Mouse (Mus musculus) forebrain, embryonic 12.5 days (tissue): Measurements from ENCODE around the gene Plekhh3. TPM values are rescaled to one million over a fixed set of nuclear protein-coding genes. Genes with fewer than 3 reads are reported as not detected.

Experiments used
- ATAC-seq: fragments of 200-750 bp; cut with Nextera tagmentation; 2 replicates; pipeline ENCODE4 v1.8.0; 2017; ENCODE audit warnings: moderate TSS enrichment; ENCODE audit not compliant: low FRiP score
- H3K27ac ChIP-seq: fragments of 300-500 bp; sonication (generic); 2 replicates; pipeline ENCODE4 v1.5.1; 2016; ENCODE audit warnings: mild to moderate bottlenecking
- H3K27me3 ChIP-seq: fragments of 300-500 bp; sonication (generic); 2 replicates; pipeline ENCODE4 v1.6.1; 2016; ENCODE audit warnings: mild to moderate bottlenecking
- H3K36me3 ChIP-seq: fragments of 300-500 bp; sonication (generic); replicated peaks from 2 replicates; pipeline ENCODE4 v1.6.1; 2016; ENCODE audit warnings: mild to moderate bottlenecking
- H3K4me1 ChIP-seq: fragments of 300-500 bp; sonication (generic); 2 replicates; pipeline ENCODE4 v1.6.1; 2016
- H3K4me2 ChIP-seq: fragments of 300-500 bp; sonication (generic); 2 replicates; pipeline ENCODE4 v1.6.1; 2016; ENCODE audit warnings: mild to moderate bottlenecking, moderate library complexity
- H3K4me3 ChIP-seq: fragments of 300-500 bp; sonication (generic); replicated peaks from 2 replicates; pipeline ENCODE4 v1.5.1; 2016; ENCODE audit warnings: mild to moderate bottlenecking
- H3K9ac ChIP-seq: fragments of 300-500 bp; sonication (generic); 2 replicates; pipeline ENCODE4 v1.6.1; 2016; ENCODE audit warnings: mild to moderate bottlenecking
- H3K9me3 ChIP-seq: fragments of 300-500 bp; sonication (generic); 2 replicates; pipeline ENCODE4 v1.6.1; 2016
- WGBS: fragments of 180-500 bp; shearing (Covaris S2); methylation state at CpG from one replicate; pipeline ENCODE4 v1.1.7; 2016; 5-methylcytosine and 5-hydroxymethylcytosine counted together
- polyA plus RNA-seq: library from polyadenylated mRNA; unstranded; fragments of >200 nt; fragmentation: Nextera tagmentation; extraction: Ambion mirVana; gene quantifications from 2 replicates; pipeline ENCODE4 v1.2.1, GENCODE M21; 2016

The Plekhh3 gene
- polyA plus RNA-seq, 1 experiment from 2014 or later = 9.6 TPM

DNA sequence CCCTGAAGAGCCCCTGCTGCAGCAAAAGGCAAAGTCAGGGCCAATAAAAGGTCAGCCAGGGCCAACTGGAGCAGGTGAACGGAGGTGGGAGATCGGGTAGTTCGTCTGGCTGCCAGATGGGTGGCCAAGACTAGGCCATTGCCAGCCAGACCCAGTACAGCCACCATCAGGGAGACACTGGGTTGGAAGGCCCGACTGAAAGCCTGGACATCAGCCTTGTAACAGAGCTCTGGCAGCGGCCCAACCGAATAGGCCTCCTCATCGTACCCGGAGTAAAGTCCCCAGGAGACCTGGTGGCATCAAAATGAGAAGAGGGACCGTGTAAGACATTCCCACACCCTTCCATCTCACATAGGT lies 3.2 kb upstream of the Plekhh3 start:
- Histone ChIP-seq H3K9ac (0 out of 2 replicates have a peak overlapping the region, but pooled peaks have one; percentile 58), H3K4me3 (peak overlapping the region; percentile 28), H3K4me2 (peak overlapping the region; percentile 60), H3K27ac (no peak overlapping the region), H3K36me3 (no peaks in the 10 kb centered on the region), H3K27me3 (peaks cover 79% of the 10 kb centered on the region), H3K4me1 (peaks cover 73% of the 10 kb centered on the region), H3K9me3 (no peaks in the 10 kb centered on the region)
- 31% methylated on average over 9 of the region's 9 CpGs for WGBS
- no peak for ATAC-seq

DNA sequence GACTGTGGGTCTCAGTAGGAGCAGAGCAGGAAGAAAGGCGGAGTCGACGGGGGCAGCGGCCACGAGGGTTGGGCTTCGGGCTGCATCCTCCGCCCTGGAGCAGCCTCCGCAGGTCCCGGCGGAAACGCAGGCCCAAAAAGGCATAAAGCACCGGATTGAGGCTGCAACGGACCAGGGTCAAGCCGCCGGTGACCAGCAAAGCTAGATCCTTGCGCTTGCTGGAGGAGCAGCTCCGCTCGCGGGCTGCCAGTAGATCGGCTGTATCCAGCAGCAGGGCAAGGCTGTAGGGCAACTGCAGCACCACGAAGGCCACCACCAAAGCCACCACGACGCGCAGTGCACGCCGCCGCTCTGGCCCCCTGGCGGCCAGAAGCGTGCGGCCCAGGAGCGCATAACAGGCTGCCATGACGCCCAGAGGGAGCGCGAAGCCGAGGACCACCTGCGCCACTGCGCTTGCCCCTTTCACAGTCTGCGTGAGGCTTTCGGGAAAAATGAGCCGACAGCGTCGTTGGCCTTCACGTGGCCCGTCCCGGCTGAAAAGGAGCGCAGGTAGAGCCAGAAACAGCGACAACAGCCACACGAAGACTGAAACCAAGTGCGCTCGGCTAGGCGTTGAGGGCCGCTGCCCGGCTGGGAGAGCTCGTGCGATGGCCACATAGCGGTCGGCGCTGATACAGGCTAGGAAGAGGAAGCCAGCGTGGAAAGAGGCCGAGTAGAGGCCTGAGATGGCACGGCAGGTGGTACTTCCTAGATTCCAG lies 2.7 kb upstream of the Plekhh3 start:
- H3K27ac ChIP-seq = no peak overlapping the region
- H3K9me3 ChIP-seq = no peaks in the 10 kb centered on the region
- ATAC-seq = peak; percentile 58
- H3K4me1 ChIP-seq = peaks cover 78% of the 10 kb centered on the region
- peak overlapping the region; percentile 60 for H3K4me2 ChIP-seq
- no peaks in the 10 kb centered on the region for H3K36me3 ChIP-seq
- under 1% methylated on average over 61 of the region's 61 CpGs for WGBS
- H3K27me3 ChIP-seq = peaks cover 79% of the 10 kb centered on the region
- peak overlapping the region; percentile 58 for H3K9ac ChIP-seq
- H3K4me3 ChIP-seq = peak overlapping the region; percentile 28

GRCm38 (mm10) chr11:101173112-101173511 lies 2.0 kb upstream of the Plekhh3 start:
- H3K4me3 ChIP-seq = peak overlapping the region; percentile 28; the same call in 1 of the 2 replicates
- ATAC-seq = no peak
- peaks cover 79% of the 10 kb centered on the region for H3K27me3 ChIP-seq
- H3K9ac ChIP-seq = 0 out of 2 replicates have a peak overlapping the region, but pooled peaks have one; percentile 58
- no peak overlapping the region for H3K27ac ChIP-seq
- H3K9me3 ChIP-seq = no peaks in the 10 kb centered on the region
- peaks cover 83% of the 10 kb centered on the region for H3K4me1 ChIP-seq
- H3K36me3 ChIP-seq = no peaks in the 10 kb centered on the region
- WGBS = 8% methylated on average over 11 of the region's 11 CpGs
- H3K4me2 ChIP-seq = peak overlapping the region; percentile 60

DNA sequence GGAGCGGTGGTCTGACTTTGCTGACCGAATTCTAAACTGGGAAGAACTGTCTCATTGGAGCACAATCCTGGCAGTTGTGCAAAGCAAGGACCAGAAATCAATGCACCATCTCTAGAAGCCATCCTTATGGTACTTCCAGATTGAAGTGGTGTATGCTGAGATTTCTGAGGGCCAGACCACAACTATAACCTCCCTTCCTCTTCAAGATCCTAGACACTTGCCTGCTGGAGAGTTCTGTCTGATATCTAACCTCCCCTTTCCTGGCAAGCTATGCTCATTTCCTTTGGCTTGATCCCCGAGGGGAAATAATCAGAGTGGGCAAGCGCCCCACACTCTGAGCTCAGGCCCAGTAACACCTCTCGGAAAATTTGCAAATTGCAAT lies 1.3 kb upstream of the Plekhh3 start:
- Histone ChIP-seq H3K27me3 (peaks cover 79% of the 10 kb centered on the region), H3K9me3 (no peaks in the 10 kb centered on the region), H3K4me2 (peak overlapping the region; percentile 89), H3K4me3 (peak overlapping the region; percentile 45), H3K4me1 (peaks cover 82% of the 10 kb centered on the region), H3K9ac (peak overlapping the region; percentile 56), H3K27ac (peak overlapping the region; percentile 78), H3K36me3 (peaks cover 6% of the 10 kb centered on the region)
- no peak for ATAC-seq
- WGBS = 12% methylated on average over 5 of the region's 5 CpGs

GRCm38 (mm10) chr11:101171721-101172433 lies 726 bp upstream of the Plekhh3 start:
- peak overlapping the region; percentile 78 for H3K27ac ChIP-seq
- ATAC-seq = peak; percentile 54
- under 1% methylated on average over 31 of the region's 31 CpGs for WGBS
- peaks cover 79% of the 10 kb centered on the region for H3K27me3 ChIP-seq
- peaks cover 76% of the 10 kb centered on the region for H3K4me1 ChIP-seq
- H3K9ac ChIP-seq = peak overlapping the region; percentile 56
- peak overlapping the region; percentile 45 for H3K4me3 ChIP-seq
- H3K9me3 ChIP-seq = no peaks in the 10 kb centered on the region
- peaks cover 11% of the 10 kb centered on the region for H3K36me3 ChIP-seq
- peak overlapping the region; percentile 89 for H3K4me2 ChIP-seq

- H3K4me2 ChIP-seq = peak within 1 kb of the TSS; percentile 89
- H3K9ac ChIP-seq = peak within 1 kb of the TSS; percentile 74
- peaks cover 62% of the 10 kb centered on the region for H3K4me1 ChIP-seq
- peaks cover 17% of the 10 kb centered on the region for H3K36me3 ChIP-seq
- under 1% methylated on average over 35 of the region's 35 CpGs for WGBS
- no peaks in the 10 kb centered on the region for H3K9me3 ChIP-seq
- H3K4me3 ChIP-seq = peak within 1 kb of the TSS; percentile 67
- H3K27ac ChIP-seq = peak within 1 kb of the TSS; percentile 71
- no peak for ATAC-seq
- peaks cover 79% of the 10 kb centered on the region for H3K27me3 ChIP-seq
These were observed 769 bp downstream of the Plekhh3 start, which contains the start of gene Cntnap1 for GRCm38 (mm10) chr11:101170354-101170810. TSS of gene Cntnap1 (plus strand) at chr11:101170523.

- H3K4me1 ChIP-seq = peaks cover 57% of the 10 kb centered on the region
- H3K36me3 ChIP-seq = peaks cover 17% of the 10 kb centered on the region
- no peaks in the 10 kb centered on the region for H3K9me3 ChIP-seq
- peak overlapping the region; percentile 74 for H3K9ac ChIP-seq
- peak overlapping the region; percentile 67 for H3K4me3 ChIP-seq
- peaks cover 79% of the 10 kb centered on the region for H3K27me3 ChIP-seq
- no peak overlapping the region for H3K27ac ChIP-seq
- peak overlapping the region; percentile 89 for H3K4me2 ChIP-seq
- no peak for ATAC-seq
- WGBS = 12% methylated on average over 16 of the region's 17 CpGs
These were observed 1.6 kb downstream of the Plekhh3 start for GRCm38 (mm10) chr11:101169301-101170107.

- ATAC-seq = no peak
- Histone ChIP-seq H3K4me2 (no peak overlapping the region), H3K27ac (no peak overlapping the region), H3K4me3 (no peak overlapping the region), H3K9me3 (no peaks in the 10 kb centered on the region), H3K9ac (peak overlapping the region; percentile 7; the same call in 1 of the 2 replicates), H3K27me3 (peaks cover 79% of the 10 kb centered on the region), H3K36me3 (peaks cover 17% of the 10 kb centered on the region), H3K4me1 (peaks cover 57% of the 10 kb centered on the region)
- WGBS = 66% methylated on average over 18 of the region's 18 CpGs
These were observed 2.7 kb downstream of the Plekhh3 start for GRCm38 (mm10) chr11:101168301-101168980.

GRCm38 (mm10) chr11:101167963-101168300 lies 3.2 kb downstream of the Plekhh3 start:
- Histone ChIP-seq H3K27me3 (peaks cover 79% of the 10 kb centered on the region), H3K4me1 (peaks cover 52% of the 10 kb centered on the region), H3K27ac (no peak overlapping the region), H3K9me3 (no peaks in the 10 kb centered on the region), H3K36me3 (peaks cover 17% of the 10 kb centered on the region), H3K4me3 (no peak overlapping the region), H3K4me2 (no peak overlapping the region), H3K9ac (no peak overlapping the region)
- no peak for ATAC-seq
- 41% methylated on average over 8 of the region's 8 CpGs for WGBS

- 41% methylated on average over 19 of the region's 19 CpGs for WGBS
- ATAC-seq = no peak
These were observed 3.8 kb downstream of the Plekhh3 start for GRCm38 (mm10) chr11:101167211-101167962.

GRCm38 (mm10) chr11:101166357-101166756 lies 4.8 kb downstream of the Plekhh3 start:
- Histone ChIP-seq H3K27me3 (peaks cover 94% of the 10 kb centered on the region), H3K27ac (no peak overlapping the region), H3K9me3 (no peaks in the 10 kb centered on the region), H3K36me3 (peaks cover 24% of the 10 kb centered on the region), H3K4me3 (no peak overlapping the region), H3K9ac (no peak overlapping the region), H3K4me2 (no peak overlapping the region), H3K4me1 (peaks cover 39% of the 10 kb centered on the region)
- ATAC-seq = no peak
- WGBS = 40% methylated on average over 14 of the region's 14 CpGs

More at GRCm38 (mm10) chr11:101167211-101167962, 3.8 kb downstream of the Plekhh3 start:
- no peak overlapping the region for H3K4me3 ChIP-seq
- no peak overlapping the region for H3K4me2 ChIP-seq
- H3K4me1 ChIP-seq = peaks cover 48% of the 10 kb centered on the region
- H3K27me3 ChIP-seq = peaks cover 83% of the 10 kb centered on the region
- no peaks in the 10 kb centered on the region for H3K9me3 ChIP-seq
- H3K9ac ChIP-seq = no peak overlapping the region
- H3K36me3 ChIP-seq = peaks cover 17% of the 10 kb centered on the region
- no peak overlapping the region for H3K27ac ChIP-seq
